ENCODE assay signal across 8 mouse cellular contexts in genomic region chr9:43743647-43744137, GRCm38 (mm10). TPM values are rescaled to one million over a fixed set of nuclear protein-coding genes. Genes with fewer than 3 reads are reported as not detected.
A peak's percentile ranks its signal among the peaks of the same experiment; 100 is the strongest.
DNase-seq lines count a peak whose midpoint lies in the region; ATAC-seq lines count a peak whose summit lies in the region.

TSS of gene Nectin1 (plus strand) at chr9:43743984.

- DNase-seq in adrenal gland, adult 18-20 months (ENCODE audit: low spot score in 2 of 2): peak; percentile 89 to 92
- DNase-seq in embryo, embryonic 10.5 days (ENCODE audit: low spot score): peak; percentile 93
- DNase-seq in gastrocnemius, postnatal 4 days (ENCODE audit: low spot score in 2 of 2): peak; percentile 87 to 88
- peak; percentile 89 to 90 for DNase-seq in left cerebral cortex, postnatal 25 days (ENCODE audit: low spot score in 2 of 2)
- peak; percentile 93 for DNase-seq in midbrain, embryonic 10.5 days (ENCODE audit: low spot score)
- DNase-seq in right cerebral cortex, postnatal 36 days (ENCODE audit: low spot score in 2 of 2): peak; percentile 78
- DNase-seq in urinary bladder, postnatal 4 days (ENCODE audit: low spot score in 2 of 2): peak; percentile 84

- H3K36me3 ChIP-seq in intestine, embryonic 16.5 days (ENCODE audit: control insufficient read depth, insufficient read depth, low read length): no peaks in the 10 kb centered on the region
- H3K36me3 ChIP-seq in midbrain, embryonic 10.5 days: no peaks in the 10 kb centered on the region

- no peaks in the 10 kb centered on the region for H3K27me3 ChIP-seq in intestine, embryonic 16.5 days (replicated peaks; ENCODE audit: control insufficient read depth, insufficient read depth, low read length)
- H3K27me3 ChIP-seq in midbrain, embryonic 10.5 days (ENCODE audit: low read depth, poor library complexity, severe bottlenecking): peaks cover 31% of the 10 kb centered on the region

- peak within 1 kb of the TSS; percentile 89 for H3K4me3 ChIP-seq in intestine, embryonic 16.5 days (ENCODE audit: low read length)
- H3K4me3 ChIP-seq in midbrain, embryonic 10.5 days: peak within 1 kb of the TSS; percentile 98

- ATAC-seq in intestine, embryonic 16.5 days: peak; percentile 92

- WGBS in intestine, embryonic 16.5 days: under 1% methylated on average over 47 of the region's 51 CpGs
- under 1% methylated on average over 51 of the region's 51 CpGs for WGBS in midbrain, embryonic 10.5 days

- no peaks in the 10 kb centered on the region for H3K9me3 ChIP-seq in intestine, embryonic 16.5 days (ENCODE audit: control insufficient read depth, low read length)
- no peaks in the 10 kb centered on the region for H3K9me3 ChIP-seq in midbrain, embryonic 10.5 days (replicated peaks)

- H3K27ac ChIP-seq in intestine, embryonic 16.5 days (ENCODE audit: low read length): peak within 1 kb of the TSS; percentile 97
- peak within 1 kb of the TSS; percentile 98 for H3K27ac ChIP-seq in midbrain, embryonic 10.5 days (replicated peaks)

- H3K9ac ChIP-seq in intestine, embryonic 16.5 days (ENCODE audit: low read depth, low read length): peak within 1 kb of the TSS; percentile 92

- H3K4me2 ChIP-seq in intestine, embryonic 16.5 days (ENCODE audit: low read depth, low read length): peak within 1 kb of the TSS; percentile 97

- intact Hi-C loops in left cerebral cortex, postnatal 25 days (cut with DNase I): loop anchor here (2.0 to 5.0 kb wide), 2 partner anchors 59 to 229 kb away; no protein-coding TSS in a partner anchor

- H3K4me1 ChIP-seq in intestine, embryonic 16.5 days (ENCODE audit: control insufficient read depth, insufficient read depth, low read length): peaks cover 21% of the 10 kb centered on the region
- H3K4me1 ChIP-seq in midbrain, embryonic 10.5 days: peaks cover 65% of the 10 kb centered on the region

RNA-seq across cellular contexts. Expression of gene Nectin1, which starts in this region (rescaled TPM):
- total RNA-seq in adrenal gland, adult 18-20 months (2021): 10 to 100 TPM; 25.8 to 27.4 TPM
- 10 to 100 TPM; 16.0 to 16.4 TPM for total RNA-seq in gastrocnemius, postnatal 4 days (2021)
- polyA plus RNA-seq in intestine, embryonic 16.5 days (2015; fragmentation: Nextera tagmentation; extraction: Ambion mirVana): 3.2 and 3.3 TPM in 2 replicates
- 100 to 1,000 TPM in 1 of 2 experiments, 10 to 100 TPM in 1; 91.2 to 115 TPM for total RNA-seq in left cerebral cortex, postnatal 25 days (2021)
- polyA plus RNA-seq in midbrain, embryonic 10.5 days (2016; fragmentation: Nextera tagmentation; extraction: Ambion mirVana): 6.9 and 7.3 TPM in 2 replicates

Comparison
In these comparisons a context has a peak if more than half of its experiments do, and no peak if none do; other contexts are left out.
1. Peak in every context shown above with its lines: DNase-seq, ATAC-seq, H3K4me3 ChIP-seq and H3K27ac ChIP-seq.